Comparison of ENCODE assay signal across 9 mouse cellular contexts in the genomic region with DNA sequence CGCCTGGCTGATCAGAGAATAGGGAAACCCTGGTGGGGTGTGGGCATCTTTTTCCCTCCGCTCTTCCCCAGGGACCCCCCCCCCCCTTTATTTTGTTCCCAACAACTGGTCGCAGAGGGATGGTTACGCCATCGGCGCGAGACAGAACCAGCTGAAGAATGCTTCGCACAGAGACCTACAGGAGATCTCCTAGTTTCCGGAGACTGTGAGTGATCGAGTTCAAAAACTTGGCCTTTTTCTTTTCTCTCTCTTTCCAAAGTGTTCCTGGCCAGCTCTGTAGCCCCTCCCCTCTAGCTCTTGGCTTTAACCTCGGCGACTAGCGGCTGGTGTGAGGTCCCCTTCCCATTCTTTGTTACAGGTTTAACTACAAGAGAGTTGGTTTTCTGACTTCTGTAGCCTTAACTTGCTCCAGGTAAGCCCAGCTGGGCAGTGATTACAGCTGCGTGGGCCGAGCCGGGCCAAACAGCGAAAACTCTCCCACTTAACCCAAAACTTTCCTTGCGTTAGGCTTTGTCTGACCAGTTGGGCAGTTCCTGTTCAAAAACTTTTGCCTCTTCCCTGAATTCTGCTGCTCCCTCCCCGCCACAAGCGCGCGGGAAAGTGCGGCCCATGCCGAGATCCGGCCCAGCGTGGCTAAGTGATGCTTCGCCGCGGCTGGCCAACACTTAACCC. TPM values are rescaled to one million over a fixed set of nuclear protein-coding genes. Genes with fewer than 3 reads are reported as not detected.
DNase-seq lines count a peak whose midpoint lies in the region; ATAC-seq and TF ChIP-seq lines count a peak whose summit lies in the region.
"Had no signal": no experiment of that assay in that cellular context is flagged by ENCODE, and none has a peak within 500 bp of the region (broad histone marks: within the 10 kb centered on the region; RNA-seq: fewer than 3 reads in every experiment).

No protein-coding gene starts in this region.

- H3K9me3 ChIP-seq in forebrain, postnatal 0 days (ENCODE audit: low read length): no peaks in the 10 kb centered on the region
- no peaks in the 10 kb centered on the region for H3K9me3 ChIP-seq in hindbrain, embryonic 13.5 days
- no peaks in the 10 kb centered on the region for H3K9me3 ChIP-seq in limb, embryonic 15.5 days
- no peaks in the 10 kb centered on the region for H3K9me3 ChIP-seq in midbrain, postnatal 0 days (ENCODE audit: low read length)

- H3K4me1 ChIP-seq in brown adipose tissue, adult 24 weeks (ENCODE audit: control insufficient read depth, insufficient read depth, insufficient read length, low read length): no peaks in the 10 kb centered on the region
- H3K4me1 ChIP-seq in forebrain, postnatal 0 days (ENCODE audit: insufficient read depth): no peaks in the 10 kb centered on the region
- H3K4me1 ChIP-seq in hindbrain, embryonic 13.5 days (replicated peaks): peaks cover 6% of the 10 kb centered on the region
- peaks cover 2% of the 10 kb centered on the region; the same call in 1 of the 2 replicates for H3K4me1 ChIP-seq in limb, embryonic 15.5 days
- H3K4me1 ChIP-seq in midbrain, postnatal 0 days (ENCODE audit: insufficient read depth, low read length): no peaks in the 10 kb centered on the region

- no peak overlapping the region for H3K9ac ChIP-seq in forebrain, postnatal 0 days
- peak overlapping the region; percentile 24; the same call in 1 of the 2 replicates for H3K9ac ChIP-seq in hindbrain, embryonic 13.5 days
- peak overlapping the region; percentile 37 for H3K9ac ChIP-seq in limb, embryonic 15.5 days
- no peak overlapping the region for H3K9ac ChIP-seq in midbrain, postnatal 0 days (replicated peaks; ENCODE audit: low read length, poor library complexity, severe bottlenecking)

- DNase-seq in forebrain, postnatal 0 days: no peak
- DNase-seq in midbrain, postnatal 0 days (ENCODE audit: low spot score): peak; percentile 31
- no peak for DNase-seq in thymus, postnatal 4 days
- DNase-seq in left cerebral cortex, adult 11 months (ENCODE audit: low spot score): no peak

- TF ChIP-seq CTCF in forebrain, postnatal 0 days (IDR thresholded peaks at IDR 0.05; ENCODE audit: low read depth): no peak
- TF ChIP-seq CTCF in midbrain, postnatal 0 days (IDR thresholded peaks at IDR 0.05): no peak

- H3K27me3 ChIP-seq in forebrain, postnatal 0 days (ENCODE audit: insufficient read depth, low read length): no peaks in the 10 kb centered on the region; the same call in 1 of the 2 replicates
- no peaks in the 10 kb centered on the region for H3K27me3 ChIP-seq in hindbrain, embryonic 13.5 days
- no peaks in the 10 kb centered on the region for H3K27me3 ChIP-seq in limb, embryonic 15.5 days
- H3K27me3 ChIP-seq in midbrain, postnatal 0 days (ENCODE audit: insufficient read depth, low read length): no peaks in the 10 kb centered on the region

- peak overlapping the region; percentile 45 for H3K4me3 ChIP-seq in brown adipose tissue, adult 24 weeks (ENCODE audit: insufficient read depth, low read depth, low read length)
- H3K4me3 ChIP-seq in forebrain, postnatal 0 days (ENCODE audit: low read depth, low read length): peak overlapping the region; percentile 20
- H3K4me3 ChIP-seq in hindbrain, embryonic 13.5 days: peak overlapping the region; percentile 37
- H3K4me3 ChIP-seq in limb, embryonic 15.5 days: peak overlapping the region; percentile 39
- peak overlapping the region; percentile 25; the same call in 1 of the 2 replicates for H3K4me3 ChIP-seq in midbrain, postnatal 0 days (ENCODE audit: low read depth, low read length)

- under 1% methylated on average over 29 of the region's 29 CpGs for WGBS in forebrain, postnatal 0 days
- 1% methylated on average over 29 of the region's 29 CpGs for WGBS in hindbrain, embryonic 13.5 days
- WGBS in limb, embryonic 15.5 days: 1% methylated on average over 29 of the region's 29 CpGs
- WGBS in midbrain, postnatal 0 days: 1% methylated on average over 29 of the region's 29 CpGs

- H3K36me3 ChIP-seq in forebrain, postnatal 0 days (ENCODE audit: insufficient read depth): no peaks in the 10 kb centered on the region
- H3K36me3 ChIP-seq in hindbrain, embryonic 13.5 days: no peaks in the 10 kb centered on the region
- no peaks in the 10 kb centered on the region for H3K36me3 ChIP-seq in limb, embryonic 15.5 days
- no peaks in the 10 kb centered on the region for H3K36me3 ChIP-seq in midbrain, postnatal 0 days (ENCODE audit: insufficient read depth, low read length)

- peak overlapping the region; percentile 43 for H3K4me2 ChIP-seq in forebrain, postnatal 0 days (ENCODE audit: low read depth)
- peak overlapping the region; percentile 62 for H3K4me2 ChIP-seq in hindbrain, embryonic 13.5 days
- peak overlapping the region; percentile 60 for H3K4me2 ChIP-seq in limb, embryonic 15.5 days
- peak overlapping the region; percentile 51 for H3K4me2 ChIP-seq in midbrain, postnatal 0 days (ENCODE audit: low read depth, low read length, poor library complexity, severe bottlenecking)

- H3K27ac ChIP-seq in brown adipose tissue, adult 24 weeks (replicated peaks; ENCODE audit: low read depth, low read length): peak overlapping the region; percentile 51
- H3K27ac ChIP-seq in forebrain, postnatal 0 days (ENCODE audit: low read depth, low read length): no peak overlapping the region
- H3K27ac ChIP-seq in hindbrain, embryonic 13.5 days: no peak overlapping the region
- H3K27ac ChIP-seq in limb, embryonic 15.5 days: peak overlapping the region; percentile 92
- no peak overlapping the region for H3K27ac ChIP-seq in midbrain, postnatal 0 days (ENCODE audit: low read depth, low read length)

- ATAC-seq in forebrain, postnatal 0 days: no peak
- peak; percentile 32; the same call in 1 of the 2 replicates for ATAC-seq in hindbrain, embryonic 13.5 days (ENCODE audit: low FRiP score)
- peak; percentile 58; the same call in 1 of the 2 replicates for ATAC-seq in limb, embryonic 15.5 days (ENCODE audit: insufficient number of reproducible peaks, low FRiP score, low TSS enrichment, low read depth)
- 0 out of 2 replicates have a peak, but pooled peaks have one; percentile 16 for ATAC-seq in midbrain, postnatal 0 days (ENCODE audit: low FRiP score)
- no peak for ATAC-seq in cerebellum, adult (ENCODE audit: insufficient number of reproducible peaks, low FRiP score, low TSS enrichment)

RNA-seq across cellular contexts. Expression of a gene that starts 10.7 kb away (rescaled TPM):
- polyA plus RNA-seq in brown adipose tissue, adult 24 weeks (2012; ENCODE audit: insufficient read depth, insufficient read length, missing spikeins): 17.6 and 21.0 TPM in 2 replicates
- 36.7 and 47.1 TPM in 2 replicates for total RNA-seq in forebrain, postnatal 0 days (2014; rRNA removed)
- polyA plus RNA-seq in forebrain, postnatal 0 days (2015; fragmentation: Nextera tagmentation; extraction: Ambion mirVana): 75.3 and 103 TPM in 2 replicates
- polyA plus RNA-seq in hindbrain, embryonic 13.5 days (2015; fragmentation: Nextera tagmentation; extraction: Ambion mirVana): 116 and 118 TPM in 2 replicates
- 230 and 235 TPM in 2 replicates for polyA plus RNA-seq in limb, embryonic 15.5 days (2015; fragmentation: Nextera tagmentation; extraction: Ambion mirVana)
- 65.5 and 70.7 TPM in 2 replicates for total RNA-seq in midbrain, postnatal 0 days (2014; rRNA removed)
- 107 and 112 TPM in 2 replicates for polyA plus RNA-seq in midbrain, postnatal 0 days (2015; fragmentation: Nextera tagmentation; extraction: Ambion mirVana)

RNA-seq across cellular contexts. Expression of a gene that starts 11.2 kb away (rescaled TPM):
- polyA plus RNA-seq in brown adipose tissue, adult 24 weeks (2012; ENCODE audit: insufficient read depth, insufficient read length, missing spikeins): 6.5 and 13.7 TPM in 2 replicates
- 15.4 and 19.7 TPM in 2 replicates for total RNA-seq in forebrain, postnatal 0 days (2014; rRNA removed)
- polyA plus RNA-seq in forebrain, postnatal 0 days (2015; fragmentation: Nextera tagmentation; extraction: Ambion mirVana): 18.3 and 24.5 TPM in 2 replicates
- 19.0 and 19.9 TPM in 2 replicates for polyA plus RNA-seq in hindbrain, embryonic 13.5 days (2015; fragmentation: Nextera tagmentation; extraction: Ambion mirVana)
- 54.3 and 63.4 TPM in 2 replicates for polyA plus RNA-seq in limb, embryonic 15.5 days (2015; fragmentation: Nextera tagmentation; extraction: Ambion mirVana)
- 15.1 and 24.3 TPM in 2 replicates for total RNA-seq in midbrain, postnatal 0 days (2014; rRNA removed)
- 27.0 and 31.6 TPM in 2 replicates for polyA plus RNA-seq in midbrain, postnatal 0 days (2015; fragmentation: Nextera tagmentation; extraction: Ambion mirVana)

RNA-seq across cellular contexts. Expression of a gene that starts 20.7 kb away (rescaled TPM):
- polyA plus RNA-seq in brown adipose tissue, adult 24 weeks (2012; ENCODE audit: insufficient read depth, insufficient read length, missing spikeins): not detected in 2 replicates
- total RNA-seq in forebrain, postnatal 0 days (2014; rRNA removed): 1.6 TPM in 1 of 2 replicates, not detected in the other
- polyA plus RNA-seq in forebrain, postnatal 0 days (2015; fragmentation: Nextera tagmentation; extraction: Ambion mirVana): 0.20 TPM in 1 of 2 replicates, not detected in the other
- polyA plus RNA-seq in hindbrain, embryonic 13.5 days (2015; fragmentation: Nextera tagmentation; extraction: Ambion mirVana): not detected in 2 replicates
- not detected in 2 replicates for polyA plus RNA-seq in limb, embryonic 15.5 days (2015; fragmentation: Nextera tagmentation; extraction: Ambion mirVana)
- total RNA-seq in midbrain, postnatal 0 days (2014; rRNA removed): not detected in 2 replicates
- polyA plus RNA-seq in midbrain, postnatal 0 days (2015; fragmentation: Nextera tagmentation; extraction: Ambion mirVana): 0.14 and 0.23 TPM in 2 replicates
- total RNA-seq: neutrophil, adult 5-6 weeks had no signal

Comparison
In these comparisons a context has a peak if more than half of its experiments do, and no peak if none do; other contexts are left out.
1. H3K27ac ChIP-seq: peak in brown adipose tissue, adult 24 weeks (single experiment) and limb, embryonic 15.5 days (single experiment); none in forebrain, postnatal 0 days (single experiment), hindbrain, embryonic 13.5 days (single experiment) and midbrain, postnatal 0 days (single experiment).
2. ATAC-seq: peak in hindbrain, embryonic 13.5 days (single experiment), limb, embryonic 15.5 days (single experiment) and midbrain, postnatal 0 days (single experiment); none in forebrain, postnatal 0 days (single experiment) and cerebellum, adult (single experiment).
3. H3K9ac ChIP-seq: peak in hindbrain, embryonic 13.5 days (single experiment) and limb, embryonic 15.5 days (single experiment); none in forebrain, postnatal 0 days (single experiment) and midbrain, postnatal 0 days (single experiment).
4. Peak in every context shown above with its lines, with median percentiles within 50 percentile points of each other: H3K4me3 ChIP-seq and H3K4me2 ChIP-seq.